Mouse (Mus musculus) urinary bladder, adult 2 months (tissue): ENCODE measurements at regions not wholly inside any gene's neighbourhood (a gene's known extent, or its start where the extent isn't known, plus 50 kb on each side); places are given as distances from the start of the nearest gene placed in this dataset.

Source experiments
- DNase-seq: peaks from one replicate; pipeline ENCODE4 v3.0.0; 2022; ENCODE audit warnings: low spot score

GRCm38 (mm10) chr2:169142224-169142623 lies 186.8 kb upstream of the Zfp64 start:
- DNase-seq, result no peak

DNA sequence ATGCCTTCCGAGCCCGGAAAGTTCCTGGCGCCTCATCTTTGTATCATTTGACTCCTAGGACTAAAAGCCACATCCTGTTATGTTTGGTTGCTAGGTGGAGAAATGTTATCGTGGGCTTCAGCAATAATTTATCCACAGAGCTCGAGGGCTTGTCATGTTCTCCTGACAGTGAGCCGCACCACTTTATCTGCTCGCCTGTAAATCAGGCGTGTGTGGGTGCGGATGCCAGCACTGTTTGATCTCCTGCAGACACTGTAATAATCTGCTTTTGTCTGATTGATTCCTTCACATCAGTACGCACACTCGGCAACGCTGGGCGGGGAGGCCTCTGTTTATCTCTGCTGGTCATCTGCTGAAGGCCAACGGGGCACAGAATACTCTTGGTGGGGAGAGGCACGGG lies 178.5 kb upstream of the Zfp64 start:
- no peak for DNase-seq

GRCm38 (mm10) chr2:169125476-169125875 lies 170.1 kb upstream of the Zfp64 start:
- no peak for DNase-seq

GRCm38 (mm10) chr2:169122887-169123286 lies 167.5 kb upstream of the Zfp64 start:
- DNase-seq, result no peak

GRCm38 (mm10) chr2:169116841-169117240 lies 161.5 kb upstream of the Zfp64 start:
- DNase-seq, result no peak

- DNase-seq, result no peak
Measured at GRCm38 (mm10) chr2:169109044-169109443, 153.7 kb upstream of the Zfp64 start.

GRCm38 (mm10) chr2:169108037-169108436 lies 152.7 kb upstream of the Zfp64 start:
- DNase-seq, result peak; percentile 31

GRCm38 (mm10) chr2:169101506-169102261 lies 146.3 kb upstream of the Zfp64 start:
- no peak for DNase-seq

DNA sequence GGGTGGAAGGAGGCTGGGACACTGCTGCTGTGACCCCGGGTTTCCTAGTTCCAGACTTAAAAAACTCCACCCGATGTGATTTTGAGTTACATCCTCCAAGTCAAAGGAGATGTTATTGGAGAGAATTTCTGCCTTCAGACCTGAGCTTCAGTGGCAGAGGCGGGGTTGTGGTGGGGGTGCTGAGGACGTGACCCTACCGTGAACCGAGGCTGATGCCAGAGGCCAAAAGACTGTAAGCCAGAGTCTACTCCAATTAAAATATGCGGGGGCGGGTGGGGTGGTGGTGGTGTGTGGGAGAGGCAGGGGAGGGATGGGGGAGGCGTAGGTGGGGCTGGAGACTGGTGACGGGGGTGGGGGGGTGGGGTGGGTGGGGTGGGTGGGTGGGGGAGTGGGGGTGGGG lies 145.1 kb upstream of the Zfp64 start:
- DNase-seq, result no peak

DNA sequence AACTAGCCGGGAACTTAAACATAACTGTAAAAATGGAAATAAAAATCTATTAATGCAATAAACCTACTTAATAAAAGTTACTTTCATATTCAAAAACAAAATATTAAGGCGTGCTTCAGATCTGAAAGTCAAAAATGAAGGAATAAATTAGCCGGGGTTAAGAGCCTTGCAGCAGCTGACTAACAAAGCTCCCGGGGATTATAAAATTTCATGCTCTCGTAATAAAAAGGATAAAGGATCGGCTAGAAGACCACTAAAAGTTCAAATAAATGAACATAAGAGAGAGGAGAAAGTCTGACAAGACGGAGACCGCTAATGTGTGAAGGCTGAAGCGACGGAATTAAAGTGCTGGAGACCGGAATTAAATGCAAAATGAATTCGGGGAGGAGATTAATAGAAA lies 144.3 kb upstream of the Zfp64 start:
- no peak for DNase-seq

DNA sequence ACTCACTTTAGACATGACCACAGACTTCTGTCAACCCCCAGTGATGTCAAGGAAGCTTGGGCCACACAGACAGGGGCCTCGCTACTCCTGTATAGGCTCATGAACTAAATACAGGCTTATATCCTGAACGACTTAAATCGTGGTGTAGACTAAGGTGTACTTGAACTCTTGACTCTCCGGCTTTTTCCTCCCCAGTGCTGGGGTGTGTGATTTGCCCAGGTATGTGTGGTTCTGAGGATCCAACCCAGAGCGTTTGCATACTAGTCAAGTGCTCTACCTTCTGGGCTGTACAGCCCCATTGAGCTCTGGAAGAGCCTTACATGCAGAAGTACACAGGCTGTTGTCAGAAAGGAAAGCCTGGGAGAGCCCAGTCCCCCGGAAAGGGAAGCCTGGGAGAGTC lies 143.2 kb upstream of the Zfp64 start:
- DNase-seq, result no peak

- no peak for DNase-seq
Measured at GRCm38 (mm10) chr2:169094011-169094754, 138.8 kb upstream of the Zfp64 start.

GRCm38 (mm10) chr2:169090256-169090655 lies 134.9 kb upstream of the Zfp64 start:
- no peak for DNase-seq

DNA sequence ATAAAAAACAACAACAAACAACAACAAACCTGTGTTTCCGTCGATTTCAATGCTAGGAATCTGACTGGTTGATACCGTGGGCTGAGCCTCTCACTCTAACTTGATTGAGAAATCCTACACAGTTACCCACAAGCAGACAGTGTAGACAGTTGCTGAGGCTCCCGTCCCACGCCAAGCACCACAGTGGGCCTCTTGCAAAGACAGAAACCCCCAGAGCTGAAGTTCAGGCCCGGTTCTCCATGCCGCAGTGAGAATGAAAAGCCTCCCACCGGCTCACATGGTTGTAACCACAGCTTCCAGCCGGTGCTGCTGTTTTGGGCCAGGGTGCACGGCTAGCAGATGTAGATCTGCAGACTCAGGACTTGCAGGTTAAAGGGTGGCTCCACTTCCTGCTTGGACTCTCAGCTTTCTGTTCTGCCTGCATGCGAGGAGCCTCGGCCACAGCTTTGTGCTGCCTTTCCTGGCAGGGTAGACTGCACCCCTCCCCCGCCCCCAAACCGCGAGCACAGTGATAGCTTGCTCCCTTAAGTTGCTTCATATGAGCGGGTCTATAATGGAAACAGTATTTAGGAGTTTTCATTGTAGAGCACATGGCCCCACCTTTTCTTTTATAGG lies 133.6 kb upstream of the Zfp64 start:
- no peak for DNase-seq

DNA sequence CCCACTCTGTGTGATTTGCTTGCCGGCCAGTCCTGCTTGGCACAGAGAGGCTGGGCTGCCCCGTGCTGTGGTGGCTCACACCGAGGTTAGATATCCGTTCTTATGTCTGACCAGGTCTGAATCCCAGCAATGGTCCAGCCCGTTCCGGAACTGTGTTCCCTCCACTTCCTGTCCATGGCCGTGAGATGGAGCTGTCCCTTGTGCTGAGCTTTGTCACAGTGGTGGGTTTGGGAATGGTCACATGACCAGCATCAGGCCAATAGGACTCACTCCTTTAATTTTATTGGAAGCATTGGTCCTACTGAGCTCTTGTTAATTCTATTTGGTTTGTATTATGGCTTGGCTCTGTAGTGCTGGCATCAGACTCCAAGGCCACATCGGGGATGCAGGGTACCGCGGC lies 132.9 kb upstream of the Zfp64 start:
- DNase-seq, result no peak

GRCm38 (mm10) chr2:169071267-169071666 lies 115.9 kb upstream of the Zfp64 start:
- DNase-seq, result no peak

GRCm38 (mm10) chr2:169065166-169065698 lies 109.8 kb upstream of the Zfp64 start:
- no peak for DNase-seq

GRCm38 (mm10) chr2:169061520-169061919 lies 106.1 kb upstream of the Zfp64 start:
- peak; percentile 37 for DNase-seq

- no peak for DNase-seq
Measured at GRCm38 (mm10) chr2:169060495-169060894, 105.1 kb upstream of the Zfp64 start.

GRCm38 (mm10) chr2:169057831-169058230 lies 102.4 kb upstream of the Zfp64 start:
- DNase-seq, result no peak

GRCm38 (mm10) chr2:169049947-169050346 lies 94.6 kb upstream of the Zfp64 start:
- no peak for DNase-seq

DNA sequence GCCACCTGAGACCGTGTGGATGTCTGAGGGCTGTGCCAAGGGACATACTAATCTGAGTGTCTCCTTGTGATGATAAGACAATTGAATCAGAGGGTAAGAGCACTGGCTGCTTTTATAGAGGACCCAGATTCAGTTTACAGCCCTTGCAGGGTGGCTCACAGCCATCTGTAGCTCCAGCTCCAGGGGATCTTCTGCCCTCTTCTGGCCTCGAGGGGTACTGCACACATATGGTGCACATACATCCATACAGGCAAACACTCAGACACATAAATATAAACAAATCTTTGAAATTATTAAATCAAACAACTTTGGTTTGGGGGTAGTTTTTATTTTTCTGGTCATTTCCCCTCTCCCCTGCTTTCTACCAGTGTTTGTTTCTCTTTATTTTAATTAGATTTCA lies 86.4 kb upstream of the Zfp64 start:
- no peak for DNase-seq

GRCm38 (mm10) chr2:169037975-169038374 lies 82.6 kb upstream of the Zfp64 start:
- no peak for DNase-seq
